Mouse (Mus musculus) heart, postnatal 4 days (tissue): ENCODE measurements around the gene Vamp8. TPM values are rescaled to one million over a fixed set of nuclear protein-coding genes. Genes with fewer than 3 reads are reported as not detected.

ENCODE experiments used
- DNase-seq: peaks from one replicate; pipeline ENCODE4 v3.0.0; 2021
- total RNA-seq, 2 experiments: library from RNA; stranded (reverse); gene quantifications; 2 replicates each; pipeline ENCODE4 v1.2.3; 2021

The Vamp8 gene
- total RNA-seq, 2 experiments from 2014 or later = 105 to 121 TPM

GRCm38 (mm10) chr6:72401875-72402274 is 11.4 kb upstream of the Vamp8 start:
- peak; percentile 82 for DNase-seq

GRCm38 (mm10) chr6:72399967-72400366 is 9.5 kb upstream of the Vamp8 start:
- DNase-seq = no peak

DNA sequence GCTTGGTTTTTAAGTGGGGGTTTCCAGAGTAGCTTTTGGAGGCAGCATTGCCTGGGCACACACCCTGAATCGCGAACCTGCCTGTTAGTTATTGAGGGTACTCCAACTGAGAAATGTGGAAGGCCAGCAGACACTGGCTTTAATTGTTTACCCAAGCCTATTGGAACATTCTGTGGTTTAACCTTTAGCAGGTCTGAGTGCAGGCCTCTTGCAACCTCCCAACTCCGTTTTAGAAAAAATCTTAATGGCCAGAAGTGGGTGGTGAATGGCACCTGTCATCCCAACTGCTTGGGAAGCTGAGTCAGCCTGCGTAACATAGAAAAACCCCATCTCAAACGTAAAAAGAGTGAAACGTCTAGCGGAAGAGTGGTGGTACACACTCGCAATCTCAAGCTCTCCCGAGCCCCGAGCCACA is 6.3 kb upstream of the Vamp8 start:
- DNase-seq = no peak

GRCm38 (mm10) chr6:72392341-72392740 is 1.8 kb upstream of the Vamp8 start:
- DNase-seq = no peak

GRCm38 (mm10) chr6:72390795-72391521 is 455 bp upstream of the Vamp8 start:
- DNase-seq = peak; percentile 72

DNA sequence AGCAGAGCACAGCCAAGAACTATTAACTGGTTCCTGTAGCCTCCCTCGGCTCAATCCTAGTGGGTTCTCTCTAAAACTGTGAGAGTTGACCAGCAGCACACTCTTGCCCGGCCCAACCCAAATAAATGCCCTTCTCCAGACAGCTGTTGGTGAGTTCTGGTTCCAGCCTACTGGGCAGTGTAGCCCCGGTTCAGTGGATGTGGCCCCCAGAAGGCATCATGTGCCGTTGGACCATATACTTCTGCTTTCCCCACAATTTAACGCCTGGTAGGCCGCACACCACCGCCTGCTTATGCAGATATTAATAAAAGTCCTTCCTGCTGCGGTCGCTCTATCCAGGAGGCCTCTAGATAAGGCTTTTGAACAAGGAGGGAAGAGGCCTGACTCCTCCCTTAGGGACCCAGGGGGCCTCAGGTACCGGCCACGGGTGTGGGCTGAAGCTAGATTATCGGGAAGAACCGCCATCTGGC is 997 bp downstream of the Vamp8 start:
- DNase-seq = no peak

- no peak for DNase-seq
Measured at GRCm38 (mm10) chr6:72388791-72389329, 1.6 kb downstream of the Vamp8 start.

DNA sequence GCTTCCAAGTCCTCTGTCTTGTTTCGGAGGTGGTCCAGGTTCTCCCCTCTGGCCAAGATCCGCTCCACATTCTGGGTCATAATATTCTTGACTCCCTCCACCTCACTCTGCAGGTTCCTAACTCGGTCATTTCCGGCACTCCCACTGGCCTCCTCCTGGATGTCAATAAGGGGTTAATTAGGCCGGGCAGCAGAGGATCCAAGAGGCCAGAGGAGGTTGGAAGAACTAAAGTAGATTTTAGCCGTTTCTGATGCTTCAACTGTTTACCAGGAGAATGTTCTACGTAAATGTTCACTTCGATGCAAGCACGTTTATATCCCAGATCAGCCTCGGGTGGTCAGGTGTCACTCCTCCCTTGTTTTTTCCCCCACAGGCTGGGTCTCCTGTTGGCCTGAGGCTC is 2.2 kb downstream of the Vamp8 start:
- DNase-seq = no peak

GRCm38 (mm10) chr6:72387816-72388215 is 2.7 kb downstream of the Vamp8 start:
- DNase-seq = no peak

DNA sequence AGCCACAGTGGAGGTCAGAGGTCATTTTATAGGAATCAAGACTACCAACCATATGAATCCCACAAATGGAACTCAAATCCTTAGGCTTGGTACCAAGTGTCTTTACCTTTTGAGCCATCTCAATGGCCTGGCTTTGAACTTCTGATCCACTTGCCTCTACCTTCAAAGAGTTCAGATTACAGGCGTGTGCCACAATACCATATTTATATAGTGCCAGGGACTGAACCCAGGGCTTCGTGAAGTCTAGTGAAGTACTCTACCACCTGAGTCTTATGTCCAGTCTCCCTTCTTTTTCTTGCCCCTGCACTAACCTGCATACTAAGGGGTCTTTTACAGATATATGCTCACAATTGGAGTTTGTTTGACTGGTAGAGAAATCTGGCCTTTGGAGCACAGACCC is 3.9 kb downstream of the Vamp8 start:
- no peak for DNase-seq

GRCm38 (mm10) chr6:72385258-72385657 is 5.2 kb downstream of the Vamp8 start:
- no peak for DNase-seq

DNA sequence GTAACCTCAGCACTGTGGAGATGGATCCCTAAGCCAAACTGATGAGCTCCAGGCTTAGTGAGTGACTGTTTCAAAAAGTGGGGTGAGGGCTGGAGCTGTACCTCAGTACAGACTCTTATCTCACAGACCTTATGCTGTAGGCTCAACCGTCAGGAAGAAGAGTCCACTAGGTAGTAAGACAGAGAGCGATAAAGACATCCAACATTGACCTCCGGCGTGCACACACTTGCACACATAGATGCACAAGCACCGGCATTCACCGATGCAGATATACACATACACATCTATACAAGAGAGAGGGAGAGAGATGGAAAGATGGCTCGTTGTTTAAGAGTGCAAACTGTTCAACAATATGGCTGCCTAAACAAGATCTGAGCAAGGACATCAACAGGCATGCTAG is 6.6 kb downstream of the Vamp8 start:
- DNase-seq = no peak

GRCm38 (mm10) chr6:72383142-72383820 is 7.2 kb downstream of the Vamp8 start:
- DNase-seq = no peak

DNA sequence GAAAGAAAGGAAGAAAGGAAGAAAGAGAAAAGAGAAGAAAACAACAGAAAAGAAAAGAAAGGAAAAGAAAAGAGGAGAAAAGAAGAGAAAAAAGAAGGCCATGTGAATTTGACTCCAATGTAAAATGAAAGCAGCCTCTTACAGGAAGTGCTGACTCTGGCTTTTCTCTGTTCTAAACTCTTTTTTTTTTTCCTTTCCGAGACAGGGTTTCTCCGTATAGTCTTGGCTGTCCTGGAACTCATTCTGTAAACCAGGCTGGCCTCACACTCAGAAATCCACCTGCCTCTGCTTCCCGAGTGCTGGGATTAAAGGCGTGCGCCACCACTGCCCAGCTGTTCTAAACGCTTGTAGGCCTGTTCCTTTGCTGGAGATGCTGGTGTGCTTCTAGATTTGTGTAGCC is 8.0 kb downstream of the Vamp8 start:
- DNase-seq = no peak

GRCm38 (mm10) chr6:72380131-72380770 is 10.3 kb downstream of the Vamp8 start, which contains the start of gene Vamp5:
Gene Vamp5, minus strand, starts transcription at chr6:72380468.
- DNase-seq = peak; percentile 87

DNA sequence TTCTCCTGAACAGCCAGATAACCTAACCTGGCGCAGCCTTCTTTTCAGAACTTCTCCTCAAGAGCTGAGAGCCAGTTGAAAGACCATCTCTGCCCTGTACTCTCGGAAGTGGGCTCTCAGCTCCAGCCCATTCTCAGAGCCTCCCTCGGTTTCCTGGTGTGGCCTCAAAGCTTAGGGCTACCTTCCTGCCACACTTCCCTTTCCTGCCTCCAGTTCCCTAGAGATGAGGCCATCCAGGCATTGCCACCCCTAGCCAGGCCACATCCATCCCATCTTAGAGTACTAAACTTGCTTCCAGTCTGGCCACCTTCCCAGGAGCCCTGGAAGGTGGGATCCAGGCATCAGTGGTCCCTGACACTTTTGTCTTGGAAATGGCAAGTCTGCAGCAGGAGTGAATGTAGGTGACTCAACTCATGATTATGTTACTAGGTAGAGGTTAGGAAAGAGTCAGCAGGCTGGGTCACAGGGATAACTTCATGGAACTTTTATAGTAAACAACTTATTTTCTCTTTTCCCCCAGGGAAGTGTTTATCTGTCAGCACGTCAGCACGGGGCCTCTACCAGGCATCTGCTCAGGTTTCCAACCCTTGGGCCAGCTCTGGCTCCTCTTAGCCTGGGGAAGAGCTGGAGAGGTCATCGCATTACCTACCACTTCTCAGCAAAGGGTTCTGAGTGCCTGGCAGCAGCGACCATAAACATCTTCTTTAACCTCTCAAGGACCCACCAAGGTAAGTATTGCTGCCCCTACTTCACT is 10.9 kb downstream of the Vamp8 start:
- no peak for DNase-seq

- no peak for DNase-seq
Measured at GRCm38 (mm10) chr6:72378510-72379234, 11.8 kb downstream of the Vamp8 start.

DNA sequence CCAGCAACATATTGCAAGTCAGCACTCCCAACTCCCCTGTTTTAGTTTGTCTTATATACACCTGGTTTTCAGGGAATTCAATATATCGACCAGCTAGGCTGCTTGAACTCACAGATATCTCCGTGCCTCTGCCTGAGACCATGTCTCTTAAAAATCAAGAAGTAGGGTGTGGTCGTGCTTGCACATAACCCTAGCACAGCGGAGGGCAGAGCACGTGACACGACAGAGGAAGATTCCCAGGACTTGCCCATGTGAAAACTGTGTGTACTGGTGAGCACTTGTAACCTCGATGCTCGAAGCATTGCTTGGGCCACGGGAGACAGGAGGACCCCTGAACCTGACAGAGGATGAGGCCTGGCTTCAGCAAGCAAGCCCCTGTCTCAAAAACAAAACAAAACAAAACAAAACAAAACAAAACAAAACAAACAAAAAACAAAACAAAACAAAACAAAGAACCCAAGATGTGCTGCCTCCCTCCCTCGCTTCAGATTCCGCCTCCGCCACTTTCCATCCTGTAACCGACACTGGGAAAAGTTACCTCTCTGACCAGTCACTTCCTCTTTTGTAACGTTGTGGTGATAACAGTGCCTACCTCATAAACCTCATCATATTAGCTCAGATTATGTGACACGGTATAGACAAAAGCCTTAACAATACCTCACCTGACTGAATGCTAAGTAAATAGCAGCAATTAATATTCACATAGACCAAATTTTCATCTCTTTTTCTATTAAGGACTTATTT is 15.5 kb downstream of the Vamp8 start:
- no peak for DNase-seq

DNA sequence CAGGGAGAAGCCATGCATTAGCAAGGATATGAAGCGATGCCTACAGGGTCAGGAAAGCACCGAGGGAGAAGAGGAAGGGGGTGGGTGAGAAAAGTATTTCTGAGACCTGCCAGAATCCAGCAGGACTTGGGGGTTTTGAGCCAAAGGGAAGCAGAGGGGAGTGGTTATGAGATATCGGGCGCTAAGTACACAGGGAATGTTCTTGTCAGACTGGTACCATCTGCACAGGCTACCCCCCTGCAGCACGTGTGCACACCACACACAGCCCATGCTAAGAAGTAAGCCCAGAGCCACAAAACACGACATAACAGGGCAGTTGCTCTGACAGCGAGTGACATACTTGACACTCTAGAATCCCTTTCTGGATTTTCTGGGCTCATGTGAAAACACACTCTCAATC is 16.3 kb downstream of the Vamp8 start:
- no peak for DNase-seq

GRCm38 (mm10) chr6:72373184-72373583 is 17.3 kb downstream of the Vamp8 start:
- DNase-seq = no peak

- no peak for DNase-seq
Measured at GRCm38 (mm10) chr6:72371571-72371970, 18.9 kb downstream of the Vamp8 start.
